Mouse (Mus musculus) heart, postnatal 0 days (tissue): ENCODE measurements at regions not wholly inside any gene's neighbourhood (a gene's known extent, or its start where the extent isn't known, plus 50 kb on each side); places are given as distances from the start of the nearest gene placed in this dataset.

Experiments
- ATAC-seq: fragments of 200-750 bp; cut with Nextera tagmentation; 2 replicates; pipeline ENCODE4 v1.8.0; 2017; ENCODE audit warnings: low read depth, moderate number of reproducible peaks, moderate library complexity; ENCODE audit not compliant: insufficient read depth
- DNase-seq: peaks from one replicate; pipeline ENCODE4 v3.0.0-alpha.2; 2016; ENCODE audit warnings: low spot score
- H3K27ac ChIP-seq: fragments of 300-500 bp; sonication (generic); 2 replicates; pipeline ENCODE4 v1.5.1; 2014; ENCODE audit warnings: low read depth, mild to moderate bottlenecking
- H3K27me3 ChIP-seq: fragments of 300-500 bp; sonication (generic); 2 replicates; pipeline ENCODE4 v1.6.1; 2014; ENCODE audit warnings: low read length, mixed read lengths; ENCODE audit not compliant: control insufficient read depth, insufficient read depth
- H3K36me3 ChIP-seq: fragments of 300-500 bp; sonication (generic); replicated peaks from 2 replicates; pipeline ENCODE4 v1.6.1; 2014; ENCODE audit warnings: low read length, mixed read lengths; ENCODE audit not compliant: control insufficient read depth, insufficient read depth
- H3K4me1 ChIP-seq: fragments of 300-500 bp; sonication (generic); 2 replicates; pipeline ENCODE4 v1.6.1; 2014; ENCODE audit warnings: antibody characterized with exemption; ENCODE audit not compliant: control insufficient read depth, insufficient read depth
- H3K4me2 ChIP-seq: fragments of 300-500 bp; sonication (generic); 2 replicates; pipeline ENCODE4 v1.6.1; 2014; ENCODE audit warnings: low read depth, mild to moderate bottlenecking, low read length, moderate library complexity
- H3K4me3 ChIP-seq: fragments of 300-500 bp; sonication (generic); 2 replicates; pipeline ENCODE4 v1.5.1; 2014; ENCODE audit warnings: low read depth, low read length
- H3K9ac ChIP-seq: fragments of 300-500 bp; sonication (generic); replicated peaks from 2 replicates; pipeline ENCODE4 v1.6.1; 2014; ENCODE audit warnings: low read depth, low read length, mixed read lengths
- H3K9me3 ChIP-seq: fragments of 300-500 bp; sonication (generic); replicated peaks from 2 replicates; pipeline ENCODE4 v1.6.1; 2016; ENCODE audit warnings: low read length; ENCODE audit not compliant: control insufficient read depth
- CTCF ChIP-seq: IDR thresholded peaks from 2 replicates; pipeline ENCODE4 v1.5.1; 2016; ENCODE audit warnings: antibody characterized with exemption, control low read depth, low read depth
- EP300 ChIP-seq: IDR thresholded peaks from 2 replicates; pipeline ENCODE4 v1.6.1; 2016; ENCODE audit warnings: antibody characterized with exemption, low read depth
- WGBS: fragments of 180-500 bp; shearing (Covaris S2); extraction: QIAGEN DNeasy Blood & Tissue Kit; methylation state at CpG from one replicate; pipeline ENCODE4 v1.1.7; 2014; 5-methylcytosine and 5-hydroxymethylcytosine counted together

- DNase-seq (no peak), ATAC-seq (no peak)
- Histone ChIP-seq H3K9me3 (no peaks in the 10 kb centered on the region), H3K4me1 (no peaks in the 10 kb centered on the region), H3K36me3 (no peaks in the 10 kb centered on the region), H3K27ac (no peak overlapping the region), H3K9ac (no peak overlapping the region), H3K4me3 (no peak overlapping the region), H3K4me2 (no peak overlapping the region), H3K27me3 (no peaks in the 10 kb centered on the region)
- WGBS, result 67% methylated on average over 3 of the region's 3 CpGs
- TF ChIP-seq CTCF, result no peak
- no peak for TF ChIP-seq EP300
Measured at GRCm38 (mm10) chrX:12829165-12829564, 67.3 kb upstream of the Med14 start.

DNA sequence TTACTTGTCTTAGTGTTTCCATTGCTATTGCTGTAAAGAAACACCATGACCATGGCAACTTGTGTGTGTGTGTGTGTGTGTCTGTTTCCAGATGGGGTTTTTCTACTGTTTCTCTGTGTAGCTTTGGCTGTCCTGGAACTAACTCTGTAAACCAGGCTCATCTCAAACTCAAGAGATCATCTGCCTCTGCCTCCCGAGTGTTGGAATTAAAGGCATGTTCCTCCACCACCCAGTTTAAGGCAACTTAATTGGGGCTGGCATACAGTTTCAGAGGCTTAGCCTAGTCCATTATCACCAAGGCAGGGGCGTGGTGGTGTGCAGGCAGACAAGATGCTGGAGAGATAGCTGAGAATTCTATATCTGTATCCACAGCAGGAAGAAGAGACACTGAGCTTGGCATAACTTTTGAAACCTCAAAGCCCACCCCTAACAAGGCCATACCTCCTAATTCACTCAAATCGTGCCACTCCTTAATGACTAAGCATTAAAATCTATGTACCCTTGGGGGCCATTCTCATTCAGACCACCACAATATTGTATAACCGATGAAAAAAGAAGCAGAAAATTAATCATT is 65.5 kb upstream of the Med14 start:
- H3K27ac ChIP-seq, result no peak overlapping the region
- no peaks in the 10 kb centered on the region for H3K27me3 ChIP-seq
- DNase-seq (no peak), ATAC-seq (no peak)
- no peak overlapping the region for H3K4me2 ChIP-seq
- H3K4me1 ChIP-seq, result no peaks in the 10 kb centered on the region
- H3K9ac ChIP-seq, result no peak overlapping the region
- no peaks in the 10 kb centered on the region for H3K36me3 ChIP-seq
- no peaks in the 10 kb centered on the region for H3K9me3 ChIP-seq
- TF ChIP-seq EP300 (no peak), CTCF (no peak)
- 72% methylated on average over 4 of the region's 4 CpGs for WGBS
- no peak overlapping the region for H3K4me3 ChIP-seq

DNA sequence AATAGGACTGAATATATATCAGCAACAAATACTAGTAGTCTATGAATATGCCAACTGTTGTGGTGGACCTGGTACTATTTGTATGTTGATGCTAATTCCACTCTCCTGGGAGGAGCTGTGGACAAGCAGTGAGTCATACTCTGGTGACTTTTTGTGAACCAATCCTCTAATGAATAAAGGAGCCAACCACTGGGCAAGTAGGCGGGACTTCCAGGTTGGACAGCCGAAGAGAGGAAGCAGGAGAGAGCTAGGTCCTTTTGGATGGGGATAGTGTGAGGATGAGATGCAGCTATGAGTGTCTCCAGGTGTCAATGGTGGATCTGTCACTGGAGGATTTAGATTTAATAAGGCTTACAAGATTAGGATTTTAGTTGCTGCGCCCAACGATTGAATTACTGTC is 64.8 kb upstream of the Med14 start:
- TF ChIP-seq EP300, result no peak
- TF ChIP-seq CTCF, result no peak
- WGBS, result 81% methylated on average over 4 of the region's 4 CpGs

DNA sequence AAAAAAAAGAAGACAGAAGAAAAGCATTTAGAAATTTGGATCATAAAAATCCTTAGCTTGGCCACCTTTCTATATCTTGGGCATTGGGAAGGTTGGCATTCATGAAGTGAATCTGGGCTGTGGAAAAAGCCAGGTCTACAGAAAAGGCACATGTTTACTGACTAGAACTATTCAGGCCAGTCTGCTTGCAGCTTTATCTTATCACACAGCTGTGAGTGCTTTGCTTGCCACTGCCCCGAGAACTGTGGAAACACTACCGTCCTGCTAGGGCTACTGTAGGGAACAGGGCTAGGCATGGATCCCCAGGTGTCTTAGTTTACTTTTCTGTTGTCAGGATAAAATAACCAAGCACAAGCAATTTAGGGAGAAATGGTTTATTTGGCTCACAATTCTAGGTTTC is 63.4 kb upstream of the Med14 start:
- DNase-seq (no peak), ATAC-seq (no peak)
- H3K4me1 ChIP-seq, result no peaks in the 10 kb centered on the region
- H3K9me3 ChIP-seq, result no peaks in the 10 kb centered on the region
- WGBS, result 35% methylated on average over 2 of the region's 2 CpGs
- H3K4me3 ChIP-seq, result no peak overlapping the region
- H3K9ac ChIP-seq, result no peak overlapping the region
- no peaks in the 10 kb centered on the region for H3K36me3 ChIP-seq
- no peak overlapping the region for H3K27ac ChIP-seq
- no peak overlapping the region for H3K4me2 ChIP-seq
- TF ChIP-seq EP300 (no peak), CTCF (no peak)
- no peaks in the 10 kb centered on the region for H3K27me3 ChIP-seq

More for the DNA sequence above, 64.8 kb upstream of the Med14 start:
- H3K4me3 ChIP-seq, result no peak overlapping the region
- no peak overlapping the region for H3K4me2 ChIP-seq
- no peak overlapping the region for H3K9ac ChIP-seq
- no peak for DNase-seq
- H3K4me1 ChIP-seq, result no peaks in the 10 kb centered on the region
- no peak overlapping the region for H3K27ac ChIP-seq
- H3K9me3 ChIP-seq, result no peaks in the 10 kb centered on the region
- no peaks in the 10 kb centered on the region for H3K27me3 ChIP-seq
- H3K36me3 ChIP-seq, result no peaks in the 10 kb centered on the region
- no peak for ATAC-seq

DNA sequence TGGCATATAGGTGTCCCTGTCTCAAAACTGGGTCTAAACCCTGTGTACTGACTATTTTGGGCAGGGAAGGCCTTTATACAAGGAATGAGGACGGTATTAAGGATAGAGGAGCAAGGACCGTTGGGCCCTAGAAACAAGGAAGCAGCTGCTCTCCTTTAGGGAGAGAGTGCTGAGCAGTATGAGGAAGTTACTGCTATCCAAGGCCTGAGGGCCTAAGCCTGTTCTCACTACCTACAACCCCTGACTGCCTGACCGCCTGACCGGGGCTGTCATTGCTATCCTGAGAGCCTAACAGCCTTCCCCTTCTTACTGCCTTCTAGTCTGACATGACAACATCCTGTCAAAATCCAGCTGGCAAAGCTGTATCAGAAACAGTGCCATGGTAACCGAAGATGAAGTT is 62.6 kb upstream of the Med14 start:
- TF ChIP-seq CTCF, result no peak
- TF ChIP-seq EP300, result no peak
- 51% methylated on average over 5 of the region's 5 CpGs for WGBS
- Histone ChIP-seq H3K9ac (no peak overlapping the region), H3K4me3 (no peak overlapping the region), H3K4me1 (no peaks in the 10 kb centered on the region), H3K27me3 (no peaks in the 10 kb centered on the region), H3K36me3 (no peaks in the 10 kb centered on the region), H3K9me3 (no peaks in the 10 kb centered on the region), H3K27ac (no peak overlapping the region), H3K4me2 (no peak overlapping the region)
- ATAC-seq, result no peak; the same call in 1 of the 2 replicates
- DNase-seq, result no peak

- WGBS, result 75% methylated on average over 10 of the region's 10 CpGs
- TF ChIP-seq CTCF (no peak), EP300 (no peak)
- no peak overlapping the region for H3K4me3 ChIP-seq
Measured at GRCm38 (mm10) chrX:12822777-12823176, 60.9 kb upstream of the Med14 start.

More at GRCm38 (mm10) chrX:12822777-12823176, 60.9 kb upstream of the Med14 start:
- Histone ChIP-seq H3K27ac (no peak overlapping the region), H3K4me2 (no peak overlapping the region), H3K9ac (no peak overlapping the region), H3K4me1 (no peaks in the 10 kb centered on the region), H3K9me3 (no peaks in the 10 kb centered on the region), H3K27me3 (no peaks in the 10 kb centered on the region), H3K36me3 (no peaks in the 10 kb centered on the region)
- DNase-seq, result no peak
- ATAC-seq, result no peak
